Mouse (Mus musculus): ENCODE measurements at regions not wholly inside any gene's neighbourhood (a gene's known extent, or its start where the extent isn't known, plus 50 kb on each side); places are given as distances from the start of the nearest gene placed in this dataset.
"Not testable (repeated sequence)": the region's sequence is repeated elsewhere in the genome, so short reads cannot be mapped to it uniquely, and the experiment has no call there.

DNA sequence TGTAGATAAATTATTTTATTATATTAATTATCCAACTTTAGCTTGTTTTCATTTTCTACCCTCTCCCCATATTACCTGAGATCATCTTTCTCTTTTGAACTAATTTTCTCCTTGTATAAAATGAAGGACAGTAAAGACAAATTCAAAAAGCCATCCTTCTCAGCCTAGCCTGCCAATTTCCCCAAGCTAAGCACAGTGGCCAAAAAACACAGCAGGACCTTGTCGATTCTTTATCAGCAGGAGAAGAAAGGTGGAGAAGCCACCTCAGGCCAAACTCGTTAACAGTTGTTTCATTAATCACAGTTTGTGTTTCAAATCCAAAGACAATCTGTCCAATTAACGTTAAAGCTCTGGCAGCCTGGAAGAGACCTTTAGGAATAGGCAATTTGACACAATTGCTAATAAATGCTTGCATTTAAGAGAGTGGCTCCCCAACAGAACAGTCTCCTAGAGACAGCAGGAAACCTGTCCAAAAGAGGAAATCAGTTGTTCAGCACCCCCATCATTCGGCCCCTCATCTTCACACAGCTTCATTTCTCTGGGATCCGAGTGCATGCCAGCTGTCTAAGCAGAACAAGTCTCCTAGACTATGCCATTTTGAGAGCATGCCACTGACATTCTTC is 135.7 kb upstream of the Tlr4 start:
- no peak for DNase-seq (ENCODE audit: low spot score in 2 of 2)

DNA sequence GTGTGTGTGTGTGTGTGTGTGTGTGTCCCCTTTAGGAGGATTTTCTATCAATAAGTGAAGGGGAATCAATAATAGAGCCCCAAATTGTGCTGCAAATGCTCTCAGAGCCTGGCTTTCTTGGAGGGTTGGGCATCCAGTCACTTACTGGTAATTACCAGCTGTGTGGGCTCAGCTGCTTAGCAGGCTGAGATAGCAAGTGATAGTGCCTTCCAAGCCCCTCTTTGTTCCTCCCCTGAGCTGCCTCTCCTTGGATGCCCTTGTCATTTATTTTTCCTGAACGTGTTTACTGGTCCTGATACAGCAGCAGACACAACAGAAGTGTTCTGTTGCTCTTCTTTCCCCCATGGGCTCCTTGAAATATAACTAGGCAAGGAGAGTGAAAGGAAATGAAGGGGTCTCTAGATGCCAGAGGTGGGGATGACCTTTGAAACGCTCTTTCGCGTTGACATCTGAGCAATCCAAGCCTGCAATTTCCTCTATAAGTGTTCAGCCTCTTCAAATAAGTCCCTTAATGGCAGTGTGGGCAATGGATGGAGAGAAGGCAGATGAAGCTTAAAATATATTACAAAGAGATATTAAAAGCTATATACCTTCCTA is 133.3 kb upstream of the Tlr4 start:
- DNase-seq (ENCODE audit: low spot score in 2 of 2): no peak

DNA sequence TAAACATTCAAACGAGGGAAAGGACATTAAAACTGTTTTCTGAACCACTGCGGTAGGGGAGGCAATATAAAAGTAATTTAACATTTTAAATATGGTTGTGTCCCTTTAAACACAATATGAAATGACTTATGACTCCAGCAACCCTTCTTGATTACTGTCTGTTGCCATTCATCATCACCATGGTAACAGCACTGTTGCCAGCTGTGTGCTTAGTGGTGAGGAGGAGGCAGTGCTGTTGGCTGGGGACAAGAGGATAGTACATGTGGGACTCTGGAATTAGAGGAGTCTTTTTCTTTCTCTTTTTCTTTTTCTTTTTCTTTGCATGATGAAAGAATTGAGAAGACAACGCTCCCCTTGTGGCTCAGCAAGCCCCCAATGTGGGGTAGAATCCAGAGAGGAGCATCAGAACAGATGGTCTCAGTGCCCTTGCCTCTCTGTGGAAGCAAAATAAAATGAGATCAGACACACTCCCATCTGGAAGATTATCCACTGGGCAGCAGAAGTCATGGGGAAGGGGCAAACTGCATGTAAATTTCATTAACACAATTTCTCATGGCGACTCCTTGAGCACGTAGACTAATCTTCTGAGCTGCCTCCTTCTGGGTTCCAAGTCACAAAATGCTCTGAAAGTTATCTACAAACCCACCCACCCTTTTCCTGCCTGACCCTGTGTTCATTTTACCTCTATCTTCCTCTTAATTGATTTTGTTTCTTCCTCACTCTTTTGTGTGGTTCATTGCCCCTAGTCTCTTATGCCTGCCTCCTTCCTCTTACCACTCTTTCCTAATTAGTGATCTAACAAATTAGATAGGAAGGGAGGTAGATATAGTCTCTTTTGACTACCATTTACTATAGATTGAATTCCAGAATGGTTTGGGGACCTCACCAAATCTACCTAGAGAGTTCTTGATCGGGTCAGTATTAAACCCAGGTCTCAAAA is 111.3 kb upstream of the Tlr4 start:
- DNase-seq (ENCODE audit: low spot score in 2 of 2): peak in 1 of 2 experiments; percentile 38

DNA sequence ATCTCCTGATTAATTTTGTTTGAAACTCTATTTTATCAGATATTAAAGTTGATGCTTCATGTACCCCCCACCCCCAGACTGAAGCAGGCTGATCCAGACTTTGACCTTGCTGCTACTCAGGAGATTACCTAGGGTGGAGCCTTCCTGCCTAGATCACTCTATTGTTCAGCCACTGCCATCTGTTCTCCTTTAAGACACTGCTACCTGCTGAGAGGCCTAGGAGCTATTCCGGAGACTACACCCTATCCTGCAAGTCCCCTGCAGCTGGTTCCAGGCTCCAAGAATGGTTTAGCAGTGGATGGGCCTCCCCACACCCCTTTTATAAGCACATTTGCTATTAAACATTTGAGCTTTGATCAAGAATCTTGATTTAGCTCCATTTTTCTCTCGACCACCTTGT is 90.0 kb upstream of the Tlr4 start:
- no peak for DNase-seq (ENCODE audit: low spot score in 2 of 2)

DNA sequence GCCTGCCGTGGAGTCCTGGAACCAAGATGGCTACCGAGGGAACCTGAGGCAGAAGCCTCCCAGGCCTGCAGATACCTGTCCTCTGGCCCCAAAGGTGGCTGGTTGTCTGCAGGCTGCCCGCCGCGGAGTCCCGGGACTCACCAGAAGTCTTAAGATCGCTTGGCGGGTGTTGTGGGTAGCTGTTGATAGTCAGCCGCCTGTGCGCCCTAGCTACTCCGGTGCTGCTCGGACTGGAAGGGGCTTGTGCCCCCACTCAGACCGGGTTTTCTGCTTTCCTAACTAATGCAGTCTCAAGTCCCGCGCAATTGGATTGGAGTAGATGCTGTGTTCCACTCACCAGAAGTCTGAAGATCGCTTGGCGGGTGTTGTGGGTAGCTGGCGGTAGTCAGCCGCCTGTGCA is 84.0 kb upstream of the Tlr4 start:
- not testable (repeated sequence) for DNase-seq (ENCODE audit: low spot score in 2 of 2)

DNA sequence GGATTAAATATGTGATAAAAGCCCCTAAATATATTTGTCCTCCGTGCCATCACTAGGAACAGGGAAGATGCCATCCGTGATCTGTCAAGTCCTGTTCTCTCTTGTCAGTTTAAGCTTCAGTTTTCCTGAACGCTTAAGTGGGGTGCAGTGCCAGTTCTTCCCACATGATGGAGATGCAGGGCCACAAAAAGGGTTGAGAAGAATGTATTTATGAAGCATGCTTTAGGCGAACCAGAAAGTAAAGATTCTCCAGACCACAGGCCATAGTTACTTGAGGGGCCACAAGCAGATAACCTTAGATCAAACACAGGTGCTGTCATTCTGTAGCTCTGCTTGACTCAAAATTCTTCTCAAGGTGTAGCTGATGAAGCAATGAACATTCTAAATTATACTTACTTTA is 58.6 kb upstream of the Tlr4 start:
- DNase-seq (ENCODE audit: low spot score in 2 of 2): peak; percentile 38 to 76
